Mouse (Mus musculus) adrenal gland, postnatal 36 days (tissue): ENCODE measurements around the gene Tfeb. TPM values are rescaled to one million over a fixed set of nuclear protein-coding genes. Genes with fewer than 3 reads are reported as not detected.

Experiments used
- DNase-seq, 2 experiments: peaks; one replicate each; pipeline ENCODE4 v3.0.0; 2021; ENCODE audit warnings: mixed read lengths in 1 of 2
- total RNA-seq, 2 experiments: library from RNA; stranded (reverse); gene quantifications; 2 replicates each; pipeline ENCODE4 v1.2.3; 2021

The Tfeb gene
- total RNA-seq, 2 experiments from 2014 or later = 18.6 to 18.9 TPM

DNA sequence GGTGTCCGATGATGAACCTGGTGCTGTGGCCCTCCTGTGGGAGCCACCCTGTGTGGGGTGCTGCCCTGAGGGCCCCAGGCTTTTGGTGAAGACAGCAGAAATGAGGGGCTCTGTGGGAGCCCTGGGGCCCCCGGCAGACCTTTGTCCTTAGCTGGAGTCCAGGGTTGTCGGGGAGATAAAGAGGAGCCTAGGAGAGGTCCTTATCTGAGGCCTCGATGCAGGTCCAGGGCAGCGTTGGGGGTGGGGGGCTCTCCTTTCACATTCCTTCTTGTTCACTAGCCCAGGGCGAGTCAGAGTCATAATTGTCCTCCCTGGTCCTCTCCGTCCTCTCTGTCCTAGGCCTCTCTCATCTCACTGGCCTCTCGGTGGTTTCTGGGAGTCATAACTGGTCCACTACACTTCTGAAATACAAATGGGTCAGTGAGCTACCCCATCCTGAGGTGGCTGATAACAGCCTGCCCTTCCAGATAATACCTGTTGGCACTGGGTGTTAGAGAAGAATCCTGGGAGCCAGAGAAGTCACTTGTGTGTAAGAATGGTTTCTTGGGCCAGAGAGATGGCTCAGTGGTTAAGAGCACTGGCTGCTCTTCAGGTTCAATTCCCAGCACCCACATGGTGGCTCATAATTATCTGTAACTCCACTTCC, 16.4 kb downstream of the Tfeb start:
- DNase-seq = no peak

DNA sequence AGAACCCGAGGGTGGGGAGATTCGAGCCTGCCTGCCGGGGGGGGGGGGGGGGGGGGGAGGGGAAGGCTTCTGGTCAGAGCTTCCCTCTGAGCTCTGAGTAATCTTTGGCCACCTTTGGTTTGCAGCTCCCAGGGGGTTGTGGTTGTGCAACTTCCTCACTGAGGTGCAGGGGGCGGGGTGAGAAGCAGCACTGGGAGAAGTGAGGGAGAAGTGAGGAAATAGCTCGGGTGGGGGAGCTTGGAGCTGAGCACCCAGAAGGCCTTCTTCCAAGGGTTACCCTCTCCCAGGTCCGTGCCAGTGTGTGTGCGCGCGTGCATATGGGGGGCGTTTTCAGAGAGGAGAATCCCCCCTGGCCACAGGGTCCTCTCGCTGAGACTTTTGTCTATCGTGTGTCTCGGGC, 17.4 kb downstream of the Tfeb start:
- peak; percentile 43 to 71 for DNase-seq

DNA sequence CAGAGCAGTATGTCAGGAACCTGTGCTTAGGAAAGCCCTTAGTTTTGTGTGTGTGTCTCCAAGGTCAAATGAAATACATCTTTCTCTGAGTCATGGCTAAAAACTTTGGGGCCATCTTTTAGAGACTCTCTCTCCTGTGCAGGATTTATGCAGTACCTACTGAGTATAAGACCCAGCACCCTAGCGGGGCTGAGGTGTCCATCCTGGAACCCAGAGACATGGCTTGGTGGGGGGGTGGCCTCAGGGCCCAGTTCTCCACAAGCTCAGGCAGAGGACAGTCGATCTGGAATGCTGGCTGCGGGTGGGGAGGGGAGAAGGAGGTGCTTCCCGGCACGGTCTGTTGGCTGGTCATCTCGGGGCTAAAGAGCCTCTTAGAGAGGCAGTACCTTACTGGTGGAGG, 19.5 kb downstream of the Tfeb start:
- DNase-seq = no peak

DNA sequence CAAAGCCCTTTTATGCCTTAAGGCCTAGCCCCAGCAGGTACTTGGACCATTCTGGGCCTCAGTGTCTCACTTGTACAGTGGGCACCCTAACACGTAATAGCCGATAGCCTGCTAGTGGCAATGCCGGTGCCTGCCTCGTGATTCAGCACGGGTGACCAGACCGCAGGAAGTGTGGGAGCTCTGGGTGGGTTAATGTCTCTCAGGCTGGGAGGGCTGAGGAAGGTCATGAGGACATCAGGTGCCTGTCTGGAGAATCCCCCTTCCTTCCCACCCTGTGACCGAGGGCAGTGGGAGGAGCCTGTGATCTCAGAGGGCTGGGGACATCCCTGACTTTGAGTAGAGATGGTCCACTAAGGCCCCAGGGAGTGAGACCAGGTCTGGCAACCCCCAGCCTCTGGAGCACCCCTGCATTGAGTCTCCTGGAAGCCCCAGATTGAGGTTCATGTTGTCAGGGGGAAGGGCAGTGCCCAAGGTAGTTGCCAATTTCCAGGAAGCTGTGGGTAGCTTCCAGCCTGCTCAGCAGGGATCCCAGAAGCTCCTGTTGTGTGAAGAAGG, 20.3 kb downstream of the Tfeb start:
- DNase-seq = no peak

DNA sequence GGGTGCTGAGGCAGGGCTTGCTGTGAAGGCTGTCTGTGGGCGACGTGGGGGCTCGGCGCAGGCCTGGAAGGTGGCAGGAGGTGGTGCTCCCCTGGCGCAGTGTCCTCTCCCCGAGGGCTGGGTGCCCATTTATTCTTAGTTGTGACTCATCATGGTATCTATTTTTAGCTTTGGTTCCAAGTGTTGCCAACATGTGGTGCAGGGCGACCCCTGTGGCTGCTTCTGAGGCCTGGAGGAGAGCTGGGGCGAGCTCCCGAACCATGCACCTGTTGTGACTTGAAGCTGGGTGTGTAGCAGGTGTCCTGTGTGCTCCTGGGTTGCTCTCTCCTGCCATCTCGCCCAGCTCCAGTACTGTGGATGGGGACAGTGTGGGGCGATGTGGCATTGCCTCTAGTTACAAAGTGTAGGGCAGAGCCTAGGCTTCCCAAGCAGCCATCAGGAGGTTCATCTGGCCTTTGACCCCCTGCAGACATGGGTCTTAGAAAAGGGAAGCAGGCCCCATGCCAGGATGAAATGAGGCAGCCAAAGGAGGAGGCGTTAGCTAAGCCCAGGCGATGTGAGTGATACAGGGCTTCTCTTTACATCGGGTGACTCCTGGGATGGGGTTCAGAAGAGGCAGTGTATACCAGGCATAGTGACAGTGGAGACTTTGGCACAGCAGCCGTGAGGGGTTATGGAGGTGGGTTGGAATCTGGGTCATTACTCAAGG, 23.0 kb downstream of the Tfeb start:
- DNase-seq = peak; percentile 66 to 80

DNA sequence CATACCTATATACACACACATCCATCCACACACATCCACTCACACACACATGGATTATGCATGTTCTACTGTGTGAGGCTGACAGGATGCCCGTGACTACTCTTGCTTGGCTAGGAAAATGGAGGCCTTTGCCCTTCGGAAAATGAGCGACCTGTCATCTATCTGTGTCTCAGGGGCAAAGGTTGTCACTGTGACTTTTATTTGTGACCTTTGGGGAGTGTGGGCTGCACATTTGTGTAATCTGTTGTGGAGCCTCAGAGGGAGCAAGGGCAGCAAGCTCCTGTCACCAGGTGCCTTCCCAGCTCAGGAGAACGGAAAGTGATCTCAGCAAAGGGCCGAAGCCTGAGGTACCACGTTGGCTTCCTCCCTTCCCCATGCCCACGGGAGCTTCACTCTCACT, 25.2 kb downstream of the Tfeb start:
- DNase-seq = no peak

DNA sequence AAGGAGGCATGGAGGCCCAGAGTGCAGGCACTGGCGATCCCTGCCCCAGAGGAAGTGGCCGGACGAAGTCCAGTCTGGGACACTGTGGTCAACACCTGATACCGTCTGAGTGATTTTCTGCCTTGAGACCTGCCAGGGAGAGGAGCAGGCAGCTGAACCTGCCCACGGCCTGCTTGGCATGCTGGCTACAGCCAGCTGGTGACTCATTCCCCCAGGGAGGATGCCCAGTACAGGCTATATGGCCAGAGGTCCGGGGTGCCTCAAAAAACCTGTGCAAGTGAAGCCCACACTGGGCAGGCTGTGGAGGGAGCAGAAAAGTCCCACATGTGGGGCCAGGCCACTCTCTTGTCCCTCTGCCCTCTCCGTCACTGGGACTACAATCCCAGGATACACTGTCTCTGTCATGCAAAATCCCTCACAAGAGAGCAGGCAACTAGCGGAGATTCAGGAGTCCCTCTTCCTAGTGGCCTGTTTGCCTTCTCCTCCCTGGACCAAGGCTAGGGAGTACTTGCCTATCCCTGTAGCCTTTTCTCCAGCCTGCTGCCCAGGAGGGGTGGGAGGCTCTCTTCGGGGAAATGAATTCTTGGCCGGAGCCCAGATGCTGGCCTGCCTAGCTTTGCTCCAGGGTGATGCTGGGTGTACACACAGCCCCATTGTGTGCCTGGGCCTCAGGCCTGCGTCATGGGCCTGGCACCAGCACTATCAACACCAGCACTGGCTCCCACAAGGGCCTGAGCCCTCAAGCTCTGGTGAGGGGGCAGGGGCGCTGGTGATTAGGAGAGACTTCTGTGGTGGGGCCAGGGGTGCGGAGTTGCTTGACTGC, 25.9 kb downstream of the Tfeb start:
- peak; percentile 59 to 70 for DNase-seq

DNA sequence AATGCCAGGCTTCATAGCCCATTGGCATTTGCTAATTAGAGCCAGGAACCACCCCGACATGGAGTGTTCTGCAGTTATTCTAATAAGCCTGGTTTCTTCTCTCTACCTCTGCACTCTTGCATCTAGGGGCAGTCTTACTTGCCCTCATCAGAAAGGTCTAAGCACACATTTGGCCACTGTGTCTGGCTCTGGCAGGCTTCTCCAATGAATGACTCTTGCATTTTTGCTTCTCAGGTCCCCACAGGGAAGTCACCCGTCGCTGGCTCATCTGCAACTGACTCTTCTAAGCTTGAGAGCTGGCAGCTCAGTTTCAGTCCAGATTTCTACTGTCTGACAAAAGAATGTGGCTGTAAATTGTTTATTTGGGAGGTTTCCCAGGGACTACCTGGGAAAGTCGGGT, 29.2 kb downstream of the Tfeb start:
- no peak for DNase-seq

DNA sequence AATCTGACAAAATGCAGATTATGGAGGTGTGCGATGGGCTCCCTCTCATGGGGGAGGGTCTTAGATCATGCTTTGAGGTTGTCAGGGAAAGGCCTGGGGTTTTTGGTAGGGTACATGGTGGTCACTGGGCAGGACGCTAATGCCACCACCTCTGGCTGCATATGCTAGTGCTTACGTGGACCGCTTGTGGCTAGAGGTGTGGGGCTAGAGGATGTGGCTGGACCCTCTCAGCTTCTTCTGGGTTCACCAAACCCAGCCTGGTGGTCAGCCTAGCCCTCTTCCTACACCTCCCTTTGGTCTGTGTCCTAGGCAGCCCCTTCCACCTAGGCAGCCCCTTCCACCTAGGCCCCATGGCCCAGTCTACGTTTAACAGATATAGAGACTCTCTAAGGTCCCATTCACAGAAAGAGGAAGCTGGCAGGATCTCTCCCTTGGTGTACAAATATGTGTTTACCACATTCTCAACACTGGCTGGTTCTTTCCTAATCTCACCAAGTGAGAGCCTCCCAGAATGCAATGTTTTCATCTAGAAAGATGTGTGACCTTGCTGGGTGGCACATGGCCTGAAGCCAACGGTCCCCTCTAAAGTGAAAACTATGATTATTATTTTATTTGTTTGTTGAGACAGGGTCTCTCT, 29.7 kb downstream of the Tfeb start:
- no peak for DNase-seq

DNA sequence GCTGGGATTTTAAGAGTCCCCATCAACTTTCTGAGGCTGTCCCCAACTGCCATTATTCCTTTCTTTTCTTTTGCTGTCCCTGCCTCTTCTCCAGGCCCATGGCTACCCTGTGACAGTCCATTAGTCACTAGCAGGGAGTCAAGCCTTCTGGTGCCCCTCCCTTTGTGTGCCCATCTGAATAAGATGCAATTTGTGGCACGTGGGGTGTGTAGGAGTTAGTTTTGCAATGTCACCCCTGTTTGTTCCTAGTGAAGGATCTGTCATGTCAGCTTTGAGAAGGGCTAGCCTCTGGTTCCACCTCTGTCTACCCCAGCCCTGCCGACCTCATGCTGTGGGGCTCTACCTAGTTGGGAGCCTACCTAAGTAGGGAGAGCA, 30.2 kb downstream of the Tfeb start:
- no peak for DNase-seq

DNA sequence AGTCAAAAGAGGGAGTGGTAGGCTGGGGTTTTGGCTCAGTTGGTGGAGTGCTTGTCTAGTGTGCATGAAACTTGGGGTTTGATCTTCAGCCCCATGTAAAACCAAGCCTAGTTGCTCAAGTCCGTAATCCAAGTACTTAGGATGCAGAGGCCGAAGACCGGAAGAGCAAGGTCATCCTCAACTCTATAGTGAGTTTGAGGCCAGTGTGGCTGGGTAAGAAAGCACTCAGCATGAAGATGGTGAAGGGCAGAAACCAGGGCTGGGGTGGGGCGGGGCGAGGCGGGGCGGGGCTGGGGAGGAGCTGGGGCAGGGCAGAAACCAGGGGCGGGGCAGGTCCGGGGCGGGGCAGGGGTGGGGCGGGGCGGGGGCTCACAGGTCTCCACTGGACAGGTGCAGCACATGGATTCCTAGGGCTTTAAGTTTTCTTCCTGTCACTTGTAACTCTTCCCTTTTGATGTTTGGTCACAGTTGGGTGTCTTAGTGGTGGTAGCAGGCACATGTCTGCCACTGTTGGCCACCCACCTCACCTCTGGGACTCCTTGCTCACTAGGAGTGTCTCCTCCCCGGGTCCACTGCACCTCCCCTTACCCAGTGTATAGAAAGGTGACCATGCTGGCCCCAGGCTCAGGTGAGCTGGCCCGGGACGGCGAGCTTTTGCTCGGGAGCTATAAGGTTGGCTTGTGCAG, 30.8 kb downstream of the Tfeb start:
- DNase-seq = no peak

DNA sequence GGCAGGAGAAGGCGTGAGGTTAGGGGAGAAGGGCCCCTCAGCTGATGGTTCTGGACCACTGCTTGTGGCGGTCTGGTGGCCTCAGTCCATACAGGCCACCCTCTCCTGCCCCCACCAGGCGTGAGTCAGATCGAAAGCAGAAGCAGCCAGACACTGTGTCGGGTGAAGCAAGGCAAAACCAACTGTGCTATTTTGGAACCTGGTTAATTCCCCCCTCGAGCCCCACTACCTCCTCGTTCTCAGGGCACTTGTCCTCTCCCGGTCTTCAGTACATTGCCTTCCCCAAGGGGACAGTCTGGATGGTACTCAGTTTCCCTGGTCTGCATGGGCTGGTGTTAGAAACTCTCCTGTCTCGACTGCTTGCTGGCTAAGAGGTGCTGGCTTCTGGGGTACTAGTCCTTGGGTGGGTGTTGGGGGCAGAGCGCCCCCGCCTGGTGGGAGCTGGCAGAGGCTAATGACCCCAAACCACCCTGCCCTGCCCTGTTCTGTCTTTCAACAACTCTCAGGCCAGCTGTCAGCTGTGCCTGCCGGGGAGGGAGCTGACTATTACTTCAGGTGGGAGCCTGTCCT, 32.0 kb downstream of the Tfeb start:
- DNase-seq = peak; percentile 43 to 54

DNA sequence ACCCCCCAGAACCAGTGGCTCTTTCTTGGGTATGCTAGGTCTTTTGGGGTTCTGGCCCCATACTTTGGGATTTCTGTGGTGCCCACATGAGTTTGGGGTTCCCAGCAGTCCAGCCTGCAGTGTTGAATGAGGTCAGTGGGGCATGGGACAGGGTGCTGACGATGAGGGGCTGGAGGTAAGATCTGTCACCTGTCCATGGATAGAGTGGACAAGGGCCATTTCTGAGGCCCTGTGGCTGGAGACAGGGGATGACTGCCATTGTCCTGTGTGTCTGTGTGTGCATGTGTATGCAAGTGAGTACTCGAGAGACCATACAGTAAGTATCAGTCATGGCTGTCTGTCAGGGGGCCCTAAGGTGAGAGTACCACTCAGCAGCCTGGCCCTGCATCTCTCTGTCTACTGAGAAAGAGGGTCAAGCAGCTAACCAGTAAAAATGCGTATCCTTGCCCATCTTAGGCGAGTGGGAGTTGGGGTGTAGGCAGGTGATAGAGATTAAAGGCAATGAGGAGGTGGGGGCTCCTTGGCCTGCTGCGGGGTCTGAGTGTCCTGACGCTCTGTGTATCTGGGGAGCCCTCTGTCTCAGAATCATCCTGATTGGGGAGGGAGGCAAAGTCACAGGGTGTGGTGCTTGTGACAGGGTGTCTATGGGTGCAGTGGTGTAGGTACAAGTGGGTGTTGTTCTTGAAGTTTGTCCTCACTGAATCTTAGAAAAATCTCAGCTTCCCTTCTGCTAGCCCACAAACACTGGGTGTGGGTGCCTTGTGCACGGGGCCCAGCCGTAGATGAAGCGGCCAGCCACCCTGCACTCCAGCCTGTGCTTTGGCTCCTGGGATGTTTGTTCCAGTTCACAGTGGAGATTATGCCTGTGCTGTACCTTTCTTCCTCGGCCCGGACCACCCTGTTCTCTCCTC, 32.8 kb downstream of the Tfeb start:
- no peak for DNase-seq

DNA sequence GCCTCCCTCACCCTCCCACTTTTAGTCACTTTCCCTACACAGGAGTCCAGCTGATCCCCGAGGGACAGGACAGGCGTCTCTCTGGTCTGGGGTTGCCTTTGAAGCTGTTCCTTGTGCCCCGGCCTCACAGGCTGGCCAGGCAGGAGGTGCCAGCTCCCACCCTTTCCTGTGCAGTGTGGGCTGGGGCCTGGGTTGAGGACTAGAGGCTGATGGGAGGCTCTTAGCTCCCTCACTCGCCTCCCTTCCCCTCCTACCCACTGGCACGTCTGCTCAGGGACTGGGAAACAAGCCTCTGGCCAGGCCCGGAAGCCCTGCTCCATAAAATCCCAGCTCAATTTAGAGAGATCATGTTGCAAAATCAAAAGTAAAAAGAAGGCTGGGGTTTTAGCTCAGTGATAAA, 36.8 kb downstream of the Tfeb start:
- DNase-seq = no peak

DNA sequence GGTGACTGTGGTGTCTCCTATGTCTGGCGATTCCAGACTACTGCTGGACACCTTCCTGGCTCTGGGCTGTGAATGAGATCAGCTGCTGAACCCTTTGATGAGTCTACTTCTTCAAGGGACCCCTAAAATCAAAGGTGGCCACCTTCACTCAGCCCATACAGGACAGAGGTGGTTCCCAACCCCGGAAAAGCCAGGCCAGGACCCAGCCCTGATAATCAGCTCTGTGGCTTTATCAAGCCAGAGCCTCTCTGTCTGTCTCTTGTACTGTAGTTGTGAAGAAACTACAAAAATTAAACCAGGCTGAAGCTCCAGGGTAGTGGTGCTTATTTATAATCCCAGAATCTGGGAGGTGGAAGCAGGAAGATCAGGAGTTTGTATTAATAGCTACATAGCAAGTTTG, 40.3 kb downstream of the Tfeb start:
- DNase-seq = no peak

DNA sequence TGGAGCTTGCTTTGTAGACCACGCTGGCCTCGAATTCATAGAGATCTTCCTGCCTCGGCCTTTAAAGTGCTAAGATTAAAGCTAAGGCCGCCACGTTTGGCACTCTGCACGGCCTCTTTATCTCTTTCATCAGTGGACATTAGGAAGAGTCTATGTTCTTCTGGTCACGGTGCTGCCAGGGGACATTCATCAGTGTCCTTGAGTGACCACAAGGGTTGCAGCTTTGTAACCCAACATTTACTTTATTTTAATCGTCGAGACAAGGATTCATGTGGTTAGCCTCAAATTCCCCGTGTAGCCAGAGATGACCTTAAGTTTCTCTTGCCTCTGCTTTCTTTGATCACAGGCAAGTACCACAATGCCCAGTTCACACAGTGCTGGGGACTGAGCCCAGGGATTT, 43.6 kb downstream of the Tfeb start:
- peak in 1 of 2 experiments; percentile 40 for DNase-seq

DNA sequence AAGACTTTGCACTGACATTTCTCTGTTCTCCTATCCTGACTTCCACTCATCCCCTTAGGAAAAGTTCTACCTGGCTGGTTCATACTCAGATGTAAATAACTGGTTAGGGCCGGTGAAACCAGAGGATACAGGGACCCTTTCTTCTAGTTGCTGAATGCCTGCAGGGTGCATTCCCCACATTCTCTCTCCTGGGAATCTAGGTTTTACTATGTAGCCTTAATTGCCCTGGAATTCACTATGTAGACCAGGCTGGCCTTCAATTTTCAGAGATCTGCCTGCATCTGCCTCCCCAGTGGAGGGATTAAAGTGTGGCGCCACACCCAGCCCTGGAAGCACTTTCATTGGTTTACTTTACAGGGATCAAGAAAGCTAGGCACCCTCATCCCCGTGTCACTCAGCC, 45.7 kb downstream of the Tfeb start:
- DNase-seq = no peak

DNA sequence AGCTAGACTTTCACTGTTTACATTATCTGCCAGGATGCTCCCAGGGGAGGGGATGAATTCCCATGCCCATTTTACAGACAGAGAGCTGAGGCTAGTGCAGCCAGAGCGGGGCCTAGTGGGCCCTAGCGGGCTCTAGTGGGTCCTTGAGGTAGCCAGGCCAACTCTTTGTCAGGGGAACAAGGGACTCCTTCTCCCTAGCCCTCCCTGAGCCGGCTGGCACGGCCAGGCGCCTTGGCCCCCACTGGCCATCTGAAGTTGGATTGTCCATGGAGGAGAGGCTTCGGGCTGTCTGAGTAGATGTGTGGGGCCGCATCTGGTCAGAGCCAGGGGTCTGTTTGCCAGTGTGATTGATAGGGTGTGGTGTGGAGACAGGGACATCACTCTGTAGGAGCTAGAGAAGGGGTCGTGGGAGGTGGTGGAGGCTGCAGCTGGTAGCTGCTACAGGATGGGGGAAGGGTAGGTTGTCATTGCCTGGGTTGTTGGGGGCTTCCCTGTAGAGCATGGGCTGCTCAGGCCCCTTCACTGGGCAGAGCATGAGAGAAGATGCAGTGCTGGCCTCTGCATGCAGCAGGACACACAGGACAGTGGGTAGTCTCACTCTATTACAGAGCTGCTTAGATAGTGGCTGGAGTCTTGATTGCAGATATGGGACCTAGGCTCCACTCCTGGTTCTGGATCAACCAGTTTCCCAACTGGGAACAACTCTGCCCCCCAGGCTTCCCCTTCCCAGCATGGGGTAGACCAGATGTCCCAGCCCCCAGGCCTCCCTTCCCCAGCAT, 46.8 kb downstream of the Tfeb start:
- DNase-seq = no peak

DNA sequence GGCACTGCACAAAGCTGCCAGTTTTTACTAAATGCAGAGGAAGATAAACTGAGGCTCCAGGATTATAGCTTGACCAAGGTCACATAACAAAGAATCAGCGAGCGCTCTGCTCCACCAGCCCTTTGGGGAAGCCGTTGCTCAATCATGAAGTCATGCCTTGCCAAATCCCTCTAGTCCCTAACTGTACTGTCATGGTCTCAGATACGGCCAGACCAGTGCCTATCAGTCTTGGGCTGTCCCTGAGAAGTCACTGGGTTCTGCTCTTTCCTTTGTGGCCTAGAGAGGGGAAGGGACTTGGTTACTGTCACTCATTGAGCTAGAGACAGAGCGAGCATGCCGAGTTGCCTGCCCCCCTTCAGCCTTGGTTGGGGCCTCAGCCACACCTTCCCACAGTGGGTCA, 47.6 kb downstream of the Tfeb start:
- DNase-seq = peak; percentile 53 to 62

DNA sequence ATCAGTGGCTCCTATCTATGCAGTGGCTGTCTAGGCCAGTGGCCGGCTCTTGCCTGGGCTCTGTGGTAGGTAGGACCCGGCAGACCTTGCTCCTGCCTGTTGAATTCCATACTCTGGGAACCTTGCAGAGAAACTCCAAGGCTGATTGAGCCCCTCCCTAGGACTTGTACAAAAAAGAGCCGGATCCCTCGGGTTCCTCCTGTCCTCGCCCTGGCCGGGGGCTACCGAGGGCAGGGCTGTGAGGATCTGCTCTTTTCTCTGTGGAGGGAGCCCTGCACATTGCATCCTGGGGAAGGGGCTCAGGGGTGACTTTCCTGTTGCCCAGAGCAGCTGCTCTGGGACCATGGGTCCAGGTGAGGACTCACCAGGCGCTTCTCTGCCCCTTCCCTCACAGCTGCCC, 50.8 kb downstream of the Tfeb start:
- DNase-seq = no peak
